Mouse (Mus musculus) liver, postnatal 0 days (tissue): ENCODE results near the gene Zmynd19.

Source experiments
- CTCF ChIP-seq: sonication (generic); IDR thresholded peaks from 2 replicates; pipeline ENCODE4 v1.5.1; 2016; ENCODE audit warnings: antibody characterized with exemption, low read depth
- EP300 ChIP-seq: IDR thresholded peaks from 2 replicates; pipeline ENCODE4 v1.6.1; 2016; ENCODE audit warnings: antibody characterized with exemption, low read depth, mild to moderate bottlenecking

- TF ChIP-seq CTCF (no peak), EP300 (no peak)
Observed at GRCm38 (mm10) chr2:24912189-24912588, 37.4 kb upstream of the Zmynd19 start.
